Mouse (Mus musculus) midbrain, embryonic 14.5 days (tissue): Measurements from ENCODE around the gene Kctd21. TPM values are rescaled to one million over a fixed set of nuclear protein-coding genes. Genes with fewer than 3 reads are reported as not detected.
A peak's percentile ranks its signal among the peaks of the same experiment; 100 is the strongest.

Experiments
- ATAC-seq: fragments of 200-750 bp; cut with Nextera tagmentation; 2 replicates; pipeline ENCODE4 v1.8.0; 2017; ENCODE audit warnings: moderate number of reproducible peaks, moderate library complexity; ENCODE audit not compliant: low FRiP score, low TSS enrichment
- DNase-seq: peaks from one replicate; pipeline ENCODE4 v3.0.0-alpha.2; 2015
- H3K27ac ChIP-seq: fragments of 300-500 bp; sonication (generic); replicated peaks from 2 replicates; pipeline ENCODE4 v1.5.1; 2014; ENCODE audit warnings: mild to moderate bottlenecking, low read depth, low read length, moderate library complexity
- H3K27me3 ChIP-seq: fragments of 300-500 bp; sonication (generic); 2 replicates; pipeline ENCODE4 v1.6.1; 2014; ENCODE audit warnings: low read length, control low read depth, mixed read lengths; ENCODE audit not compliant: control insufficient read depth, insufficient read depth
- H3K36me3 ChIP-seq: fragments of 300-500 bp; sonication (generic); 2 replicates; pipeline ENCODE4 v1.6.1; 2014; ENCODE audit warnings: low read length, control low read depth; ENCODE audit not compliant: control insufficient read depth, insufficient read depth
- H3K4me1 ChIP-seq: fragments of 300-500 bp; sonication (generic); 2 replicates; pipeline ENCODE4 v1.6.1; 2014; ENCODE audit warnings: mild to moderate bottlenecking, antibody characterized with exemption, low read length, control low read depth; ENCODE audit not compliant: control insufficient read depth, insufficient read depth
- H3K4me2 ChIP-seq: fragments of 300-500 bp; sonication (generic); 2 replicates; pipeline ENCODE4 v1.6.1; 2014; ENCODE audit warnings: mild to moderate bottlenecking, low read length, moderate library complexity
- H3K4me3 ChIP-seq: fragments of 300-500 bp; sonication (generic); replicated peaks from 2 replicates; pipeline ENCODE4 v1.5.1; 2014; ENCODE audit warnings: low read depth, low read length
- H3K9ac ChIP-seq: fragments of 300-500 bp; sonication (generic); replicated peaks from 2 replicates; pipeline ENCODE4 v1.6.1; 2014; ENCODE audit warnings: mild to moderate bottlenecking, low read length, moderate library complexity
- H3K9me3 ChIP-seq: fragments of 300-500 bp; sonication (generic); 2 replicates; pipeline ENCODE4 v1.6.1; 2016; ENCODE audit warnings: low read length, control low read depth, mixed read lengths; ENCODE audit not compliant: control insufficient read depth
- WGBS: fragments of 180-500 bp; shearing (Covaris S2); extraction: QIAGEN DNeasy Blood & Tissue Kit; methylation state at CpG from one replicate; pipeline ENCODE4 v1.1.7; 2014; 5-methylcytosine and 5-hydroxymethylcytosine counted together
- polyA plus RNA-seq: library from polyadenylated mRNA; unstranded; fragments of >200 nt; fragmentation: Nextera tagmentation; extraction: Ambion mirVana; gene quantifications from 2 replicates; pipeline ENCODE4 v1.2.1, GENCODE M21; 2014

Gene Kctd21
- polyA plus RNA-seq, 1 experiment from 2014 or later, result 8.5 TPM

GRCm38 (mm10) chr7:97380500-97381123 lies 48.5 kb downstream of the Kctd21 start:
- Histone ChIP-seq H3K4me1 (no peaks in the 10 kb centered on the region), H3K9me3 (no peaks in the 10 kb centered on the region), H3K36me3 (peaks cover 75% of the 10 kb centered on the region), H3K27ac (no peak overlapping the region), H3K4me3 (no peak overlapping the region), H3K4me2 (no peak overlapping the region), H3K27me3 (no peaks in the 10 kb centered on the region), H3K9ac (no peak overlapping the region)
- WGBS, result 96% methylated on average over 5 of the region's 5 CpGs
- DNase-seq (no peak), ATAC-seq (no peak)

- Histone ChIP-seq H3K9ac (no peak overlapping the region), H3K27me3 (no peaks in the 10 kb centered on the region), H3K4me3 (no peak overlapping the region), H3K27ac (no peak overlapping the region), H3K36me3 (peaks cover 83% of the 10 kb centered on the region), H3K4me1 (no peaks in the 10 kb centered on the region), H3K4me2 (no peak overlapping the region), H3K9me3 (no peaks in the 10 kb centered on the region)
- ATAC-seq (no peak), DNase-seq (no peak)
- 96% methylated on average over 8 of the region's 8 CpGs for whole genome bisulfite sequencing
Measured at GRCm38 (mm10) chr7:97382661-97383060, 50.5 kb downstream of the Kctd21 start.

- no peaks in the 10 kb centered on the region for H3K4me1 ChIP-seq
- no peak overlapping the region for H3K4me3 ChIP-seq
- no peak overlapping the region for H3K9ac ChIP-seq
- WGBS, result 91% methylated on average over 10 of the region's 10 CpGs
- ATAC-seq, result no peak
- H3K27ac ChIP-seq, result no peak overlapping the region
- no peaks in the 10 kb centered on the region for H3K27me3 ChIP-seq
- no peak for DNase-seq
- H3K9me3 ChIP-seq, result no peaks in the 10 kb centered on the region
- H3K4me2 ChIP-seq, result no peak overlapping the region
- H3K36me3 ChIP-seq, result peaks cover 83% of the 10 kb centered on the region
Measured at GRCm38 (mm10) chr7:97383496-97384132, 51.5 kb downstream of the Kctd21 start.

- Histone ChIP-seq H3K36me3 (peaks cover 71% of the 10 kb centered on the region), H3K4me2 (no peak overlapping the region), H3K27me3 (no peaks in the 10 kb centered on the region), H3K9me3 (no peaks in the 10 kb centered on the region), H3K4me3 (no peak overlapping the region), H3K4me1 (no peaks in the 10 kb centered on the region), H3K27ac (no peak overlapping the region), H3K9ac (no peak overlapping the region)
- 93% methylated on average over 7 of the region's 7 CpGs for WGBS
- ATAC-seq, result no peak
- no peak for DNase-seq
Measured at GRCm38 (mm10) chr7:97386106-97386805, 54.1 kb downstream of the Kctd21 start.

- ATAC-seq (no peak), DNase-seq (peak; percentile 24)
- peaks cover 72% of the 10 kb centered on the region for H3K36me3 ChIP-seq
- WGBS, result 89% methylated on average over 5 of the region's 5 CpGs
- H3K4me1 ChIP-seq, result no peaks in the 10 kb centered on the region
- H3K9me3 ChIP-seq, result no peaks in the 10 kb centered on the region
- no peak overlapping the region for H3K4me2 ChIP-seq
- H3K4me3 ChIP-seq, result no peak overlapping the region
- H3K9ac ChIP-seq, result no peak overlapping the region
- no peak overlapping the region for H3K27ac ChIP-seq
- H3K27me3 ChIP-seq, result no peaks in the 10 kb centered on the region
Measured at GRCm38 (mm10) chr7:97386806-97387370, 54.8 kb downstream of the Kctd21 start.

GRCm38 (mm10) chr7:97387561-97388147 lies 55.5 kb downstream of the Kctd21 start:
- H3K4me1 ChIP-seq, result no peaks in the 10 kb centered on the region
- H3K4me3 ChIP-seq, result no peak overlapping the region
- DNase-seq (no peak), ATAC-seq (no peak)
- no peak overlapping the region for H3K27ac ChIP-seq
- 95% methylated on average over 8 of the region's 8 CpGs for WGBS
- no peak overlapping the region for H3K4me2 ChIP-seq
- H3K9me3 ChIP-seq, result no peaks in the 10 kb centered on the region
- H3K36me3 ChIP-seq, result peaks cover 71% of the 10 kb centered on the region
- H3K9ac ChIP-seq, result no peak overlapping the region
- no peaks in the 10 kb centered on the region for H3K27me3 ChIP-seq

GRCm38 (mm10) chr7:97388541-97388940 lies 56.4 kb downstream of the Kctd21 start:
- H3K4me3 ChIP-seq, result no peak overlapping the region
- H3K9ac ChIP-seq, result no peak overlapping the region
- peaks cover 64% of the 10 kb centered on the region for H3K36me3 ChIP-seq
- H3K4me1 ChIP-seq, result no peaks in the 10 kb centered on the region
- H3K9me3 ChIP-seq, result no peaks in the 10 kb centered on the region
- no peak overlapping the region for H3K27ac ChIP-seq
- no peak for DNase-seq
- ATAC-seq, result no peak
- H3K4me2 ChIP-seq, result no peak overlapping the region
- no peaks in the 10 kb centered on the region for H3K27me3 ChIP-seq
- 96% methylated on average over 4 of the region's 4 CpGs for WGBS

GRCm38 (mm10) chr7:97391293-97392078 lies 59.4 kb downstream of the Kctd21 start:
- Histone ChIP-seq H3K4me1 (no peaks in the 10 kb centered on the region), H3K9me3 (no peaks in the 10 kb centered on the region), H3K4me2 (no peak overlapping the region), H3K27me3 (no peaks in the 10 kb centered on the region), H3K27ac (no peak overlapping the region), H3K4me3 (no peak overlapping the region), H3K9ac (no peak overlapping the region), H3K36me3 (peaks cover 37% of the 10 kb centered on the region)
- DNase-seq (peak; percentile 67), ATAC-seq (0 out of 2 replicates have a peak, but pooled peaks have one; percentile 60)
- 75% methylated on average over 13 of the region's 13 CpGs for WGBS
